Comparison of ENCODE assay signal across 26 mouse cellular contexts in genomic region chr1:93373665-93374064, GRCm38 (mm10). TPM values are rescaled to one million over a fixed set of nuclear protein-coding genes. Genes with fewer than 3 reads are reported as not detected.
A peak's percentile ranks its signal among the peaks of the same experiment; 100 is the strongest.
DNase-seq lines count a peak whose midpoint lies in the region; ATAC-seq and TF ChIP-seq lines count a peak whose summit lies in the region.
"Had no signal": no experiment of that assay in that cellular context is flagged by ENCODE, and none has a peak within 500 bp of the region (broad histone marks: within the 10 kb centered on the region; RNA-seq: fewer than 3 reads in every experiment).

Ano7 (plus strand) TSS chr1:93373930.

- intact Hi-C loops in left cerebral cortex, postnatal 10 days (cut with DNase I): no loop called here
- intact Hi-C loops in left cerebral cortex, postnatal 14 days (cut with DNase I): no loop called here

- no peaks in the 10 kb centered on the region for H3K4me1 ChIP-seq in embryonic facial prominence, embryonic 14.5 days (ENCODE audit: control insufficient read depth, insufficient read depth, low read length)
- H3K4me1 ChIP-seq in embryonic facial prominence, embryonic 10.5 days: no peaks in the 10 kb centered on the region
- H3K4me1 ChIP-seq in midbrain, embryonic 10.5 days: peaks cover 6% of the 10 kb centered on the region
- H3K4me1 ChIP-seq in midbrain, embryonic 13.5 days (replicated peaks): no peaks in the 10 kb centered on the region
- H3K4me1 ChIP-seq in small intestine, adult 2 months (ENCODE audit: control insufficient read depth, insufficient read depth, insufficient read length, low read length): peaks cover 5% of the 10 kb centered on the region; the same call in 1 of the 2 replicates
- H3K4me1 ChIP-seq: heart, embryonic 13.5 days; hindbrain, embryonic 15.5 days; neural tube, embryonic 12.5 days had no signal

- no peak within 1 kb of the TSS for H3K4me3 ChIP-seq in embryonic facial prominence, embryonic 14.5 days (ENCODE audit: low read depth, low read length)
- H3K4me3 ChIP-seq in embryonic facial prominence, embryonic 10.5 days: no peak within 1 kb of the TSS
- H3K4me3 ChIP-seq in midbrain, embryonic 10.5 days: no peak within 1 kb of the TSS
- H3K4me3 ChIP-seq in midbrain, embryonic 13.5 days (replicated peaks): no peak within 1 kb of the TSS
- H3K4me3 ChIP-seq in small intestine, adult 2 months (ENCODE audit: low read depth, low read length): peak within 1 kb of the TSS; percentile 49
- H3K4me3 ChIP-seq: forebrain, embryonic 10.5 days; heart, adult 2 months; heart, embryonic 13.5 days; hindbrain, embryonic 15.5 days; neural tube, embryonic 12.5 days had no signal

- DNase-seq in embryonic facial prominence, embryonic 14.5 days (ENCODE audit: low spot score): peak; percentile 1
- no peak for DNase-seq in embryonic facial prominence, embryonic 10.5 days (ENCODE audit: low spot score)
- no peak for DNase-seq in midbrain, embryonic 10.5 days (ENCODE audit: low spot score)
- no peak for DNase-seq in left cerebral cortex, postnatal 10 days (ENCODE audit: extremely low spot score in 1 of 2, low spot score in 2 of 2)
- DNase-seq in left cerebral cortex, postnatal 14 days (ENCODE audit: low spot score in 2 of 2): no peak
- DNase-seq: cerebellum, adult 11 months; cerebellum, adult 9-11 months; forebrain, postnatal 0 days; gastrocnemius, postnatal 36 days; heart, adult 2 months; kidney, adult 18-20 months; kidney, postnatal 10 days; liver; lung, postnatal 10 days; midbrain, embryonic 14.5 days; right cerebral cortex, postnatal 14 days had no signal

- H3K9ac ChIP-seq in embryonic facial prominence, embryonic 14.5 days (ENCODE audit: low read depth, low read length): no peak within 1 kb of the TSS; the same call in 1 of the 2 replicates
- H3K9ac ChIP-seq in midbrain, embryonic 13.5 days (replicated peaks): no peak within 1 kb of the TSS
- H3K9ac ChIP-seq: forebrain, postnatal 0 days; heart, embryonic 13.5 days; hindbrain, embryonic 15.5 days; neural tube, embryonic 12.5 days had no signal

- H3K27me3 ChIP-seq in embryonic facial prominence, embryonic 14.5 days (replicated peaks; ENCODE audit: control insufficient read depth, insufficient read depth, low read length): no peaks in the 10 kb centered on the region; the same call in 1 of the 2 replicates
- 0 out of 2 replicates have a peak, but pooled peaks cover 4% of the 10 kb centered on the region for H3K27me3 ChIP-seq in embryonic facial prominence, embryonic 10.5 days (replicated peaks; ENCODE audit: low read depth, poor library complexity, severe bottlenecking)
- H3K27me3 ChIP-seq in midbrain, embryonic 10.5 days (ENCODE audit: low read depth, poor library complexity, severe bottlenecking): no peaks in the 10 kb centered on the region
- H3K27me3 ChIP-seq in midbrain, embryonic 13.5 days: no peaks in the 10 kb centered on the region
- no peaks in the 10 kb centered on the region for H3K27me3 ChIP-seq in small intestine, adult 2 months (ENCODE audit: control insufficient read depth, insufficient read depth, low read length)
- H3K27me3 ChIP-seq: hindbrain, embryonic 15.5 days; neural tube, embryonic 12.5 days had no signal

- no peak for TF ChIP-seq CTCF in small intestine, adult 2 months (IDR thresholded peaks at IDR 0.05; ENCODE audit: extremely low read depth, insufficient read length, insufficient replicate concordance, low read depth, low read length)

- H3K4me2 ChIP-seq in embryonic facial prominence, embryonic 14.5 days (ENCODE audit: low read depth, low read length): no peak within 1 kb of the TSS
- no peak within 1 kb of the TSS for H3K4me2 ChIP-seq in midbrain, embryonic 13.5 days (replicated peaks)
- H3K4me2 ChIP-seq: heart, embryonic 13.5 days; hindbrain, embryonic 15.5 days; neural tube, embryonic 12.5 days had no signal

- WGBS in embryonic facial prominence, embryonic 14.5 days: 75% methylated on average over 4 of the region's 4 CpGs
- 84% methylated on average over 4 of the region's 4 CpGs for WGBS in embryonic facial prominence, embryonic 10.5 days
- WGBS in midbrain, embryonic 10.5 days: 76% methylated on average over 4 of the region's 4 CpGs
- WGBS in midbrain, embryonic 13.5 days: 91% methylated on average over 4 of the region's 4 CpGs
- WGBS in small intestine, adult 2 months: 30% methylated on average over 4 of the region's 4 CpGs

- ATAC-seq in embryonic facial prominence, embryonic 14.5 days (ENCODE audit: low read depth): no peak
- no peak for ATAC-seq in midbrain, embryonic 13.5 days
- no peak for ATAC-seq in frontal cortex, adult (ENCODE audit: low TSS enrichment)
- ATAC-seq: forebrain, postnatal 0 days had no signal

- H3K27ac ChIP-seq in embryonic facial prominence, embryonic 14.5 days (replicated peaks; ENCODE audit: low read depth, low read length): no peak within 1 kb of the TSS
- no peak within 1 kb of the TSS; the same call in 1 of the 2 replicates for H3K27ac ChIP-seq in embryonic facial prominence, embryonic 10.5 days (replicated peaks)
- peak within 1 kb of the TSS; percentile 43; the same call in 1 of the 2 replicates for H3K27ac ChIP-seq in midbrain, embryonic 10.5 days (replicated peaks)
- H3K27ac ChIP-seq in midbrain, embryonic 13.5 days: no peak within 1 kb of the TSS
- peak within 1 kb of the TSS; percentile 59 for H3K27ac ChIP-seq in small intestine, adult 2 months (ENCODE audit: insufficient read depth, low read depth, low read length)
- H3K27ac ChIP-seq: forebrain, embryonic 10.5 days; heart, adult 2 months; heart, embryonic 13.5 days; hindbrain, embryonic 15.5 days; neural tube, embryonic 12.5 days had no signal

- no peak for TF ChIP-seq POLR2A in small intestine, adult 2 months (IDR thresholded peaks at IDR 0.05; ENCODE audit: low read depth, low read length)

- no peaks in the 10 kb centered on the region for H3K36me3 ChIP-seq in embryonic facial prominence, embryonic 14.5 days (ENCODE audit: control insufficient read depth, insufficient read depth, low read length)
- peaks cover 4% of the 10 kb centered on the region; the same call in 1 of the 2 replicates for H3K36me3 ChIP-seq in embryonic facial prominence, embryonic 10.5 days (replicated peaks)
- H3K36me3 ChIP-seq in midbrain, embryonic 10.5 days: peaks cover 7% of the 10 kb centered on the region; the same call in 1 of the 2 replicates
- H3K36me3 ChIP-seq in midbrain, embryonic 13.5 days: peaks cover 8% of the 10 kb centered on the region; the same call in 1 of the 2 replicates
- H3K36me3 ChIP-seq in small intestine, adult 2 months (ENCODE audit: control insufficient read depth, insufficient read depth, low read length): no peaks in the 10 kb centered on the region
- H3K36me3 ChIP-seq: heart, embryonic 13.5 days; hindbrain, embryonic 15.5 days; neural tube, embryonic 12.5 days had no signal

- no peaks in the 10 kb centered on the region for H3K9me3 ChIP-seq in embryonic facial prominence, embryonic 14.5 days (ENCODE audit: control insufficient read depth, low read length)
- no peaks in the 10 kb centered on the region for H3K9me3 ChIP-seq in embryonic facial prominence, embryonic 10.5 days
- no peaks in the 10 kb centered on the region for H3K9me3 ChIP-seq in midbrain, embryonic 10.5 days (replicated peaks)
- no peaks in the 10 kb centered on the region for H3K9me3 ChIP-seq in midbrain, embryonic 13.5 days
- H3K9me3 ChIP-seq: forebrain, embryonic 10.5 days; heart, embryonic 13.5 days; hindbrain, embryonic 15.5 days; neural tube, embryonic 12.5 days had no signal

RNA-seq across cellular contexts. Expression of gene Ano7, which starts in this region (rescaled TPM):
- polyA plus RNA-seq in embryonic facial prominence, embryonic 14.5 days (2014; fragmentation: Nextera tagmentation; extraction: Ambion mirVana): 0.85 and 1.6 TPM in 2 replicates
- 0.14 and 0.84 TPM in 2 replicates for polyA plus RNA-seq in embryonic facial prominence, embryonic 10.5 days (2016; fragmentation: Nextera tagmentation; extraction: Ambion mirVana)
- polyA plus RNA-seq in midbrain, embryonic 10.5 days (2016; fragmentation: Nextera tagmentation; extraction: Ambion mirVana): 0.21 and 0.25 TPM in 2 replicates
- polyA plus RNA-seq in midbrain, embryonic 13.5 days (2015; fragmentation: Nextera tagmentation; extraction: Ambion mirVana): 0.34 and 0.46 TPM in 2 replicates
- 30.2 and 41.4 TPM in 2 replicates for polyA plus RNA-seq in small intestine, adult 2 months (2012; rRNA removed)
- total RNA-seq in left cerebral cortex, postnatal 10 days (2021): under 1 TPM; 0.16 to 0.49 TPM
- total RNA-seq in left cerebral cortex, postnatal 14 days (2021): under 1 TPM; 0.11 to 0.63 TPM
- total RNA-seq: adrenal gland, postnatal 4 days; gastrocnemius, postnatal 36 days; heart, adult 2 months; heart, postnatal 25 days; megakaryocyte, adult 5-6 weeks had no signal

Comparison
In these comparisons a context has a peak if more than half of its experiments do, and no peak if none do; other contexts are left out.
1. RNA of gene Ano7 (polyA plus RNA-seq): 30.2 to 41.4 TPM in small intestine, adult 2 months; 0.85 to 1.6 TPM in embryonic facial prominence, embryonic 14.5 days, 0.34 to 0.46 TPM in midbrain, embryonic 13.5 days, 0.21 to 0.25 TPM in midbrain, embryonic 10.5 days and 0.14 to 0.84 TPM in embryonic facial prominence, embryonic 10.5 days; every median in the first group is over 10 times any median in the second.
2. H3K27ac ChIP-seq: peak in midbrain, embryonic 10.5 days (single experiment) and small intestine, adult 2 months (single experiment); none in embryonic facial prominence, embryonic 14.5 days (single experiment), embryonic facial prominence, embryonic 10.5 days (single experiment) and midbrain, embryonic 13.5 days (single experiment).